Mouse (Mus musculus) frontal cortex, adult (tissue): ENCODE measurements around the gene Stk4.

Source experiments
- ATAC-seq: cut with Nextera tagmentation; 2 replicates; pipeline ENCODE4 v1.9.2; 2017; ENCODE audit warnings: mild to moderate bottlenecking, moderate library complexity, mixed read lengths; ENCODE audit not compliant: low TSS enrichment

The Stk4 gene

GRCm38 (mm10) chr2:164174649-164175395 lies 104.7 kb downstream of the Stk4 start:
- ATAC-seq, result peak; percentile 78

GRCm38 (mm10) chr2:164175850-164176249 lies 105.7 kb downstream of the Stk4 start:
- ATAC-seq, result peak; percentile 32; the same call in 1 of the 2 replicates

- ATAC-seq, result no peak
These were observed 107.7 kb downstream of the Stk4 start for GRCm38 (mm10) chr2:164177831-164178230.

GRCm38 (mm10) chr2:164180124-164180523 lies 110.0 kb downstream of the Stk4 start:
- no peak for ATAC-seq

- ATAC-seq, result no peak
These were observed 110.6 kb downstream of the Stk4 start for GRCm38 (mm10) chr2:164180770-164181169.

GRCm38 (mm10) chr2:164182692-164183255 lies 112.7 kb downstream of the Stk4 start, which contains the start of gene Wfdc5:
Gene Wfdc5, minus strand, starts transcription at chr2:164182742.
- ATAC-seq, result no peak

- ATAC-seq, result no peak
These were observed 113.2 kb downstream of the Stk4 start for GRCm38 (mm10) chr2:164183340-164183739.

GRCm38 (mm10) chr2:164184145-164184719 lies 114.1 kb downstream of the Stk4 start:
- no peak for ATAC-seq

GRCm38 (mm10) chr2:164188722-164189121 lies 118.6 kb downstream of the Stk4 start:
- no peak for ATAC-seq

GRCm38 (mm10) chr2:164190576-164190975 lies 120.5 kb downstream of the Stk4 start, which contains the start of gene Wfdc12:
Gene Wfdc12, minus strand, starts transcription at chr2:164190608.
- ATAC-seq, result no peak

GRCm38 (mm10) chr2:164192279-164192678 lies 122.2 kb downstream of the Stk4 start:
- no peak for ATAC-seq

- ATAC-seq, result no peak
These were observed 125.0 kb downstream of the Stk4 start for GRCm38 (mm10) chr2:164194959-164195630.

GRCm38 (mm10) chr2:164195971-164196699 lies 126.0 kb downstream of the Stk4 start:
- ATAC-seq, result no peak

- no peak for ATAC-seq
These were observed 126.5 kb downstream of the Stk4 start for GRCm38 (mm10) chr2:164196700-164196990.

- ATAC-seq, result no peak
These were observed 129.7 kb downstream of the Stk4 start, which contains the start of gene Wfdc15a for GRCm38 (mm10) chr2:164199626-164200327. Gene Wfdc15a, minus strand, starts transcription at chr2:164200130.
